Mouse (Mus musculus): Measurements from ENCODE around the gene Cd3e. TPM values are rescaled to one million over a fixed set of nuclear protein-coding genes. Genes with fewer than 3 reads are reported as not detected.

Cd3e gene
- polyA plus RNA-seq, 1 experiment from 2014 or later, result not detected

GRCm38 (mm10) chr9:44965833-44966466 is 43.5 kb downstream of the Cd3e start:
- peak overlapping the region; percentile 71; the same call in 1 of the 2 replicates for H3K27ac ChIP-seq
- ATAC-seq (ENCODE audit: low FRiP score), result peak; percentile 67
- WGBS, result 13% methylated on average over 10 of the region's 10 CpGs

GRCm38 (mm10) chr9:44965126-44965832 is 44.1 kb downstream of the Cd3e start, which contains the start of gene Ube4a:
Ube4a (minus strand) TSS chr9:44965600.
- peak; percentile 94 for ATAC-seq (ENCODE audit: low FRiP score)
- 0 out of 2 replicates have a peak, but pooled peaks cover 2% of the 10 kb centered on the region for H3K27me3 ChIP-seq
- peaks cover 15% of the 10 kb centered on the region for H3K4me1 ChIP-seq (replicated peaks)
- H3K4me2 ChIP-seq, result peak within 1 kb of the TSS; percentile 89
- H3K4me3 ChIP-seq, result peak within 1 kb of the TSS; percentile 91
- under 1% methylated on average over 39 of the region's 39 CpGs for WGBS
- peak within 1 kb of the TSS; percentile 87 for H3K9ac ChIP-seq
- H3K9me3 ChIP-seq, result no peaks in the 10 kb centered on the region
- H3K36me3 ChIP-seq, result peaks cover 24% of the 10 kb centered on the region
- peak within 1 kb of the TSS; percentile 71 for H3K27ac ChIP-seq

More at GRCm38 (mm10) chr9:44965833-44966466, 43.5 kb downstream of the Cd3e start:
- Histone ChIP-seq H3K9me3 (no peaks in the 10 kb centered on the region), H3K4me1 (replicated peaks) (peaks cover 15% of the 10 kb centered on the region), H3K27me3 (peaks cover 6% of the 10 kb centered on the region; the same call in 1 of the 2 replicates), H3K4me2 (peak overlapping the region; percentile 70), H3K36me3 (peaks cover 18% of the 10 kb centered on the region), H3K9ac (peak overlapping the region; percentile 66; the same call in 1 of the 2 replicates), H3K4me3 (peak overlapping the region; percentile 91)

GRCm38 (mm10) chr9:44954432-44954831 is 55.0 kb downstream of the Cd3e start:
- H3K27ac ChIP-seq, result no peak overlapping the region
- H3K36me3 ChIP-seq, result peaks cover 95% of the 10 kb centered on the region
- H3K27me3 ChIP-seq, result no peaks in the 10 kb centered on the region
- H3K4me1 ChIP-seq (replicated peaks), result no peaks in the 10 kb centered on the region
- no peaks in the 10 kb centered on the region for H3K9me3 ChIP-seq
- ATAC-seq (ENCODE audit: low FRiP score), result no peak
- H3K4me2 ChIP-seq, result no peak overlapping the region
- H3K9ac ChIP-seq, result no peak overlapping the region
- WGBS, result 92% methylated on average over 3 of the region's 3 CpGs
- no peak overlapping the region for H3K4me3 ChIP-seq

Other genes starting within 250 kb of the Cd3e start
- gene Arcn1, start 241.8 kb downstream of the Cd3e start, polyA plus RNA-seq (2015; fragmentation: Nextera tagmentation; extraction: Ambion mirVana), result 142 and 143 TPM in 2 replicates
- 158 and 163 TPM in 2 replicates for gene Ift46, start 241.7 kb downstream of the Cd3e start, polyA plus RNA-seq (2015; fragmentation: Nextera tagmentation; extraction: Ambion mirVana)
- 10.9 and 12.7 TPM in 2 replicates for gene Tmem25, start 210.3 kb downstream of the Cd3e start, polyA plus RNA-seq (2015; fragmentation: Nextera tagmentation; extraction: Ambion mirVana)
- 0.55 TPM in 1 of 2 replicates, not detected in the other for gene Ttc36, start 206.6 kb downstream of the Cd3e start, polyA plus RNA-seq (2015; fragmentation: Nextera tagmentation; extraction: Ambion mirVana)
- gene Kmt2a, start 128.3 kb downstream of the Cd3e start, polyA plus RNA-seq (2015; fragmentation: Nextera tagmentation; extraction: Ambion mirVana), result 15.8 and 20.6 TPM in 2 replicates
- gene Atp5l, start 88.9 kb downstream of the Cd3e start, polyA plus RNA-seq (2015; fragmentation: Nextera tagmentation; extraction: Ambion mirVana), result 795 and 863 TPM in 2 replicates
- gene Ube4a, start 44.0 kb downstream of the Cd3e start, polyA plus RNA-seq (2015; fragmentation: Nextera tagmentation; extraction: Ambion mirVana), result 35.6 and 37.7 TPM in 2 replicates
- not detected in 2 replicates for gene Cd3g, start 29.2 kb downstream of the Cd3e start, polyA plus RNA-seq (2015; fragmentation: Nextera tagmentation; extraction: Ambion mirVana)
- gene Cd3d, start 27.8 kb downstream of the Cd3e start, polyA plus RNA-seq (2015; fragmentation: Nextera tagmentation; extraction: Ambion mirVana), result not detected in 2 replicates
- gene Mpzl2, start 30.2 kb upstream of the Cd3e start, polyA plus RNA-seq (2015; fragmentation: Nextera tagmentation; extraction: Ambion mirVana), result 0.35 and 0.45 TPM in 2 replicates
- gene Mpzl3, start 45.6 kb upstream of the Cd3e start, polyA plus RNA-seq (2015; fragmentation: Nextera tagmentation; extraction: Ambion mirVana), result 1.2 and 1.9 TPM in 2 replicates
- gene Jaml, start 69.6 kb upstream of the Cd3e start, polyA plus RNA-seq (2015; fragmentation: Nextera tagmentation; extraction: Ambion mirVana), result 0.12 and 0.26 TPM in 2 replicates
- 7.6 and 8.0 TPM in 2 replicates for gene Scn2b, start 108.2 kb upstream of the Cd3e start, polyA plus RNA-seq (2015; fragmentation: Nextera tagmentation; extraction: Ambion mirVana)
- 0.18 and 0.27 TPM in 2 replicates for gene Scn4b, start 128.8 kb upstream of the Cd3e start, polyA plus RNA-seq (2015; fragmentation: Nextera tagmentation; extraction: Ambion mirVana)
- gene BC049352, start 172.4 kb upstream of the Cd3e start, polyA plus RNA-seq (2015; fragmentation: Nextera tagmentation; extraction: Ambion mirVana), result 0.09 TPM in 1 of 2 replicates, not detected in the other
- not detected in 2 replicates for gene Tmprss4, start 194.5 kb upstream of the Cd3e start, polyA plus RNA-seq (2015; fragmentation: Nextera tagmentation; extraction: Ambion mirVana)

Measured in hindbrain, embryonic 13.5 days (tissue).